8 mouse cellular contexts compared by ENCODE assay signal in genomic region chr1:166360157-166360855, GRCm38 (mm10). TPM values are rescaled to one million over a fixed set of nuclear protein-coding genes. Genes with fewer than 3 reads are reported as not detected.
DNase-seq lines count a peak whose midpoint lies in the region; ATAC-seq and TF ChIP-seq lines count a peak whose summit lies in the region.

No protein-coding gene starts in this region.

- H3K36me3 ChIP-seq in embryonic facial prominence, embryonic 13.5 days: no peaks in the 10 kb centered on the region
- no peaks in the 10 kb centered on the region for H3K36me3 ChIP-seq in kidney, postnatal 0 days (ENCODE audit: insufficient read depth, low read length)

- no peak overlapping the region for H3K9ac ChIP-seq in embryonic facial prominence, embryonic 13.5 days
- no peak overlapping the region for H3K9ac ChIP-seq in kidney, postnatal 0 days (ENCODE audit: low read depth, low read length)

- no peaks in the 10 kb centered on the region for H3K9me3 ChIP-seq in embryonic facial prominence, embryonic 13.5 days
- H3K9me3 ChIP-seq in kidney, postnatal 0 days (replicated peaks; ENCODE audit: low read length): no peaks in the 10 kb centered on the region

- H3K27ac ChIP-seq in embryonic facial prominence, embryonic 13.5 days: no peak overlapping the region
- no peak overlapping the region for H3K27ac ChIP-seq in kidney, postnatal 0 days

- 0 out of 2 replicates have a peak, but pooled peaks cover 2% of the 10 kb centered on the region for H3K27me3 ChIP-seq in embryonic facial prominence, embryonic 13.5 days
- no peaks in the 10 kb centered on the region for H3K27me3 ChIP-seq in kidney, postnatal 0 days (ENCODE audit: insufficient read depth, low read length)

- 0 out of 2 replicates have a peak, but pooled peaks have one; percentile 37 for ATAC-seq in embryonic facial prominence, embryonic 13.5 days (ENCODE audit: insufficient number of reproducible peaks, insufficient read depth, low FRiP score, low TSS enrichment, low read depth)
- ATAC-seq in kidney, postnatal 0 days (replicated peaks; ENCODE audit: low FRiP score, low read depth): no peak; the same call in 1 of the 2 replicates
- peak; percentile 98 for ATAC-seq in monocyte, adult 5-6 weeks (replicated peaks; ENCODE audit: insufficient number of reproducible peaks, low FRiP score, low TSS enrichment, poor library complexity, severe bottlenecking)

- WGBS in embryonic facial prominence, embryonic 13.5 days: 27% methylated on average over 14 of the region's 14 CpGs
- WGBS in kidney, postnatal 0 days: 18% methylated on average over 14 of the region's 14 CpGs

- H3K4me3 ChIP-seq in embryonic facial prominence, embryonic 13.5 days: no peak overlapping the region
- H3K4me3 ChIP-seq in kidney, postnatal 0 days (replicated peaks; ENCODE audit: low read depth, low read length): no peak overlapping the region

- no peaks in the 10 kb centered on the region for H3K4me1 ChIP-seq in embryonic facial prominence, embryonic 13.5 days
- no peaks in the 10 kb centered on the region for H3K4me1 ChIP-seq in kidney, postnatal 0 days (replicated peaks; ENCODE audit: insufficient read depth, low read length)

- H3K4me2 ChIP-seq in embryonic facial prominence, embryonic 13.5 days: no peak overlapping the region
- H3K4me2 ChIP-seq in kidney, postnatal 0 days (ENCODE audit: low read length): no peak overlapping the region

- peak; percentile 92 for TF ChIP-seq CTCF in kidney, postnatal 0 days (IDR thresholded peaks at IDR 0.05; ENCODE audit: low read depth)

- DNase-seq in 416B (ENCODE audit: low read depth) (peak; percentile 86), liver (peak; percentile 77)
- DNase-seq in adrenal gland, postnatal 14 days: peak; percentile 92
- DNase-seq in heart, adult 9 months (ENCODE audit: low spot score in 2 of 2): peak; percentile 46 to 73
- peak; percentile 83 for DNase-seq in kidney, postnatal 0 days (ENCODE audit: low spot score)
- peak; percentile 55 to 72 for DNase-seq in spleen, postnatal 14 days (ENCODE audit: low spot score in 2 of 2)

RNA-seq across cellular contexts. Expression of gene Tada1, which starts 18.6 kb away (rescaled TPM):
- 18.1 and 19.1 TPM in 2 replicates for total RNA-seq in adrenal gland, postnatal 14 days (2021)
- 63.7 and 65.3 TPM in 2 replicates for polyA plus RNA-seq in embryonic facial prominence, embryonic 13.5 days (2015; fragmentation: Nextera tagmentation; extraction: Ambion mirVana)
- 40.9 and 42.6 TPM in 2 replicates for polyA plus RNA-seq in kidney, postnatal 0 days (2015; fragmentation: Nextera tagmentation; extraction: Ambion mirVana)
- total RNA-seq in monocyte, adult 5-6 weeks (2017): 29.7 to 47.0 TPM (median 31.9 TPM) in 3 replicates

RNA-seq across cellular contexts. Expression of gene Pogk, which starts 49.4 kb away (rescaled TPM):
- total RNA-seq in adrenal gland, postnatal 14 days (2021): 31.5 and 35.1 TPM in 2 replicates
- polyA plus RNA-seq in embryonic facial prominence, embryonic 13.5 days (2015; fragmentation: Nextera tagmentation; extraction: Ambion mirVana): 22.6 and 26.6 TPM in 2 replicates
- polyA plus RNA-seq in kidney, postnatal 0 days (2015; fragmentation: Nextera tagmentation; extraction: Ambion mirVana): 7.3 and 7.7 TPM in 2 replicates
- total RNA-seq in monocyte, adult 5-6 weeks (2017): 18.9 to 52.6 TPM (median 22.9 TPM) in 3 replicates
